Mouse (Mus musculus) lung, adult 18-20 months (tissue): ENCODE results near the gene Xaf1.

Experiments
- DNase-seq, 2 experiments: peaks; one replicate each; pipeline ENCODE4 v3.0.0; 2022; ENCODE audit warnings: mixed read lengths in 2 of 2

Gene Xaf1

DNA sequence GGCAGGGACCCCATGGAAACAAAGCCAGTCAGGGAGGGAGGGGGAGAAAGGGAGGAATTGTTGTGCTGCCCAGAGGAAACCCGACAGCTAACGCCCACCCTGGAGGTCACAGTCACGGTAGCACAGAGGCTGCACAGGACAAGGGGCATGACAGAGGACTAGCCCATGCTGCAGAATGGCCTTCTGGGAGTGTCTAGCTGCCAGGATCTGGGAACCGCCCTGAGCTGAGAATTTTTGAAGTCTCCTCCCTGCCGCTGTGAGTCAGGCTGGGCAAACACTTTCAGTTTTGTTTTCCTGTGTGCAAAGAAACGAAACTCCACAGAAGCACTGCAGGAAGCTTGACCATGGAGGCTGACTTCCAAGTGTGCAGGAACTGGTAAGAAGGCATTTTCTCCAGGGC, at the start of gene Xaf1:
TSS of gene Xaf1 (plus strand) at position 296 of the 400 bp plus-strand sequence.
- DNase-seq = peak; percentile 81 to 87

DNA sequence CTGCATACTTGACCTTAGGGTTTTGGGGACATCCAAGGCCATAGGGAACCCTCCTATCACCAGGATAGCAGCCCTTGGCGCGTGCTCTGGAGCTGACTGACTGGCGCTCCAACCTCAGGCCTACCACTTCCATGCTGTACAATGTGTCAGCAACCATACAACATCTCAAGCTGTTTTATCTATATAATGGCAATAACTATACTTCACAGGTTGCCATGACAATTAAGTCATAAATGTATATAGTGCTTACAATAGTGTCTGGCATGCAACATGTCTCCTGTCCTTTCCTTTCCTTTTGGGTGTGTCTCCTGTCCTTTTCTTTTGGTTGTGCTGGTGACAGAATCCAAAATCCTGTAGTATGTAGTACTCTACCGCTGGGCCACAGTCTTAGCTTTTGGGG, 45.8 kb upstream of the Xaf1 start:
- no peak for DNase-seq

- no peak for DNase-seq
Observed at GRCm38 (mm10) chr11:72256441-72256840, 45.0 kb upstream of the Xaf1 start.

GRCm38 (mm10) chr11:72265483-72265882, 35.9 kb upstream of the Xaf1 start:
- DNase-seq = no peak

DNA sequence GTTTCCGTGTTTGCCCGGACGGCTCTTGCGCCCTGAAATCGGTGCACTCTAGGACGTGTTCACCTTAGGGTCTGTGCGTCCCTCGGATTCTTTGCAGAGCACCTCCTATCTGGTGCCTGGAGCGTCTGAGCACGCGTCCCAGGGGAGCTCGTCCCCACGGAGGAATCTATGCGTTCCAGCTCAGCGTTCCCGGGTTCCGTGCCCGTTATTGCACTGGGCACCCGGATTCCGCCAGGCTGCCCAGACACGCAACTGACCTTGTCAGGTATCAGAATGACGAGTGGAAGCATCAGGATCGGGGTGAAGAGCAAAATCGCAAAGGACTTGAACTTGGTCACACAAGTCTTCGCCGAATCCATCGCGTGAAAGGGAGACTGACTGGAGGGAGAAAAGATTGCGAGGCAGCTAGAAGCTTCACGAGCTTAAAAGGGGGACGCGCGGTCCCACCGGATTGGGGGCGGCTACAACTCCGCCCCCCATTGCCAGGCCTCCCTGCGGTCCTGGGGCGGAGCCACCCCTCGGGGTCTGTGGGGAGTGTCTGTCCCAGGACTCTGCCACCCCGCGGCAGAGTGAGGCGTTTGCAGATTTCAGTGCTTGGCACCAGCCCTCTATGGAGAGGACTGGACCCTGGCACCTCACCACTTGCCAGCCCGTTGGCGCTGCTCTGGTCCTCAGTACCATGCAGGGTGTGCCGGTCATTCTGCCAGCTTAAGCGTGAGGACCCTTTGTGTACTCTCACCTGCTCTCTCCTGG, 35.0 kb upstream of the Xaf1 start:
- DNase-seq = peak; percentile 17 to 45

- DNase-seq = no peak
Observed at GRCm38 (mm10) chr11:72266960-72267560, 34.4 kb upstream of the Xaf1 start, which contains the start of gene Slc13a5. Gene Slc13a5 (minus strand): TSS chr11:72267222.

DNA sequence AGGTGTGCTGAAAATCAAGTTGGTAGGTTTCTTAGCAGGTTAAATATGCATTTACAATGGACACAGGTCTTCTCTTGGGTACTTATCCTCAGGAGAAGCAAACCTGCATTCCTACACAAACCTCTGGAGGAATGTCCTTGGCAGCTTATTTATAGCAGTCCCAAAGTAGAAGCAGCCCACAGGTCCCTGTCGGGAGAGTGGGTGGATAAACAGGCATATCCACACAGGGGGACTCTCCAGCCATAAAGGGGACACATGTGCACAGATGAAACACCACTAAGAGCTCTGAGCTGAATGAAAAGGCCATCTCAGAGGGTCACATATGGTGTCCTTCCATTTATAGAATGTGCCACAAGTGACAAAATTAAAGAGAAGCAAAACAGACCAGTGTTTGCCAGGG, 29.7 kb upstream of the Xaf1 start:
- DNase-seq = no peak

DNA sequence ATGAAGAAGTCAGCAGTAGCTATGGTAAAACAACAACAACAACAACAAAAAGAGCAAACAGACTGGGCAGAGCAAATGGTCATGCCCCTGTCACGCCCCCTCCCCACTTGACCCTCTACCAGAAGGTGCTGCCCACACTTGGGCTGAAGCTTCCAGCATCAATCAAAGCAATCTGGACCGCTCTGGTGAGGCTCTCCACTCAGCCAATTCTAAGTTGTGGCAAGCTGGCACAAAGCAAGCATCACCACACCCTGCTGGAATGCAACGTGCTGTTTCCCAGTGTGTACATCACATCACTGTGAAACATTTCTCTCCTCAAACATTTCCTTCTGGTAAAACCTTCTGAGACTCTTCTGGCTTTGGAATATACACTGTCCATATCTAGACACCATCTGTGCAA, 28.1 kb upstream of the Xaf1 start:
- DNase-seq = no peak

- DNase-seq = no peak
Observed at GRCm38 (mm10) chr11:72281143-72281851, 20.1 kb upstream of the Xaf1 start.

DNA sequence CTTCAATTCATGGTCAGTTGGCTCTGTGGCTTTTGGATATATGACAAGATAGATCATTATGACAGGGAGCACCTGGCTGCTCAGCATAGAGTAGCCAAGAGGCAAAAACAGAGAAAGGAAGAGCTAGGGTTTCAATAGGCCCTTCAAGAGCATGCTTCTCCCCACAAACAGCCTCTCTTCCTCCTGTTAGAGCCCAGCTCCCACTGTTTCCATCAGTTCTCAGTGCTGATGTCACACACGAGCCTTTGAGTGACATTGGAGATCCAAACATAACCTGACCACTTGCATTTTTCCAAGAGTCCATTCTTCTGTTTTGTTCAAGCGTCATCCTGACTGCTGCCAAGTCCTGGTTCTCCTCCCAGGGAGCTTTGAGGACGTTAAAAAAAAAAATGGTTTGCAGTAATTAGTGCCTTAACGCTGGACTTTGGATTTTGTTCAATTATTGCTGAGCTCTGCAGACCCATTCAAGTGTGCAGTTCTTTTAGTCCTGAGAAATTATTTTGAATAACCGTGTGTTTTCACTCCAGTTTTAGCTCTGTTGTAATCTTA, 19.5 kb upstream of the Xaf1 start:
- DNase-seq = no peak

- DNase-seq = no peak
Observed at GRCm38 (mm10) chr11:72283486-72284224, 17.8 kb upstream of the Xaf1 start.

- DNase-seq = no peak
Observed at GRCm38 (mm10) chr11:72284532-72285182, 16.8 kb upstream of the Xaf1 start.

- no peak for DNase-seq
Observed at GRCm38 (mm10) chr11:72285971-72286480, 15.4 kb upstream of the Xaf1 start.

GRCm38 (mm10) chr11:72286651-72287050, 14.8 kb upstream of the Xaf1 start:
- DNase-seq = no peak

DNA sequence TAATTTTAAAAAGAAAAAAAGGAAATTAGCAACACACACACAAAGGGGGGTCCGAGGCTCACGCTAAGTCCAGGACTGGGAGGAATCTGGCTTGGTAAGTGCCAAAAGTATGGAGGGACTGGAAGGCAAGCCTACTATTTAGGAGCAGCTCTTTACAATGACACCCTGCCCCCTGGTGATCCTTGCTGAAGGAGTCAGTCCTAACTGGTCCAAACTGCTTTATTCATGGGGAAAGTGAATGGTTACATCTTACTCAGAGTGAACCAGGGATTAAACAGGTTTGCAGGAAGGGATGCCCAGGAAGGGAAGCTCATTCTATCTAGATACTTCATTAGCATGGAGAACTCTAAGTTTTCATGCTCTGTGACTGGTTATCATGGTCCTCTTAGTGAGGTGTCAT, 14.3 kb upstream of the Xaf1 start:
- no peak for DNase-seq

DNA sequence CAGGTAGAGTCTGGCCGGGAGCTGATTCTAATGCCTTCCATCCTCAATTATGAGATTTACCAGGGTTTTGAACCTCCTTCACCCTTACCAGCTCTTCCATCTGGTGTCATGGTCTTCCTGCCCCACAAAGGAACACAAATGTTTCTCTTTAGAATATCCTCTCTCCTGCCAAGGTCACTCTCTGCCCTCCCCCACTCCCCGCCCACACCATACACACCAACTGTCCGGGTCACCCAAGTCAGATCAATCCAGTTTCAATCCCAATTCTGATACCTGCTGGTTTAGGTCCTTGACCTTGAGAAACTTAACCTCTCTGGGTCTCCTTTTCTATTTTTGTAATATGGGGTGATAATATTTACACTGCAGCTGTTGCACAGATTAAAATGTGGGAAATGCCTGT, 13.9 kb upstream of the Xaf1 start:
- no peak for DNase-seq

DNA sequence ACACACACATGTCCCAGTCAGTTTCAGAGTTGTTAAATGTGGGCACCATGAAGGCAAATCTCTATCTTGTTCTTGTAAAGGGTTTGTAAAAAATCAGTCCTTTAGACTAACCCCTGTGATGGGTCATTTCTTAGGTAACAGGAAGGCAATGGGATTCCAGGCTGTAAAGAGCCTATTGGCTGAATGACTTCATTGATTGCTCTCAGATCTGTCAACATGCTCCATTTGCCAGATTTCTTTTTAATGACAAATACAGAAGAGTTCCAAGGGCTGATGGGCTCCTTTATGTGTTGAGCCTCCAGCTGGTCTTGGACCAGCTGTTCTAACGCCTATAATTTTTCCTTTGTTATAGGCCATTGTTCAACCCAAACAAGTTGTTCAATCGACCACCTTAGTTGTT, 8.3 kb upstream of the Xaf1 start:
- DNase-seq = no peak

DNA sequence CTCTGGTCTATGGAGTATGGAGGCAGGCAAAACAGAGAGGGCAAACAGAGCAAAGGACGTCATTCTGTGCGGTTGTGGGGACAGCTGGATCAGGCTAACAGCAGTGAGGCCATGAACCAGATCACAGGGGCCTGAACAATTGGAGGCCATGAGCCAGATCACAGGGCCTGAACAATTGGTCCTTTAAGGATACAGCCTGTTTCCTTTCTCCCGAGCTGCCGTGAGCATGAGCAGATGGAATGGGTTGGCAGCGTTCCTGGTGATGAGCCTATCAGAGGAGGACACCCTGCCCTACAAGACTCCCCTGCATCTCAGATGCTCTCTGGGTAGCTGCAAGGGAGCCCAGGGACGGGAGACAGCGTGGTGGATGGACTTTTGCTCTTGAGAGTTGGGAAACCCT, 801 bp downstream of the Xaf1 start:
- DNase-seq = peak; percentile 42 to 51

- no peak for DNase-seq
Observed at GRCm38 (mm10) chr11:72307461-72307860, 6.0 kb downstream of the Xaf1 start.

DNA sequence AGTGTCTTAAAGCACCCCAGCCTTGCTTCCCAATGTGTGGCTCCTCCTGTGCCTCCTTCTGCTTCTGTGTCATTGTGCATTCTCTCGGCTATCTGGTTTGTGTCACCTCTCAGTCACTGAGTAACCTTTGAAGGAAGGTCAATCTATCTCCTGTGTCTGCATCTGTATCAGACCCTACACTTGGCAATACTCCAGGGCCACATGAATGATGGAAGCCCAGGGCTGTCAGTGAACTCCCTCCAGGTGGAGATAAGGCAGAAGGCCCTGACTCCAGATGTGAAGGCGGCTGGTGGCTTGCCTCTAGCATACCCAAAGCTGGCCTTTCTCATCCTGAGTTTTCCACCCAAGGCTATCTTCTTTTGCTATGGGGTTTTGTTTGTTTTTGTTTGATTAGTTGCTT, 7.6 kb downstream of the Xaf1 start:
- no peak for DNase-seq

DNA sequence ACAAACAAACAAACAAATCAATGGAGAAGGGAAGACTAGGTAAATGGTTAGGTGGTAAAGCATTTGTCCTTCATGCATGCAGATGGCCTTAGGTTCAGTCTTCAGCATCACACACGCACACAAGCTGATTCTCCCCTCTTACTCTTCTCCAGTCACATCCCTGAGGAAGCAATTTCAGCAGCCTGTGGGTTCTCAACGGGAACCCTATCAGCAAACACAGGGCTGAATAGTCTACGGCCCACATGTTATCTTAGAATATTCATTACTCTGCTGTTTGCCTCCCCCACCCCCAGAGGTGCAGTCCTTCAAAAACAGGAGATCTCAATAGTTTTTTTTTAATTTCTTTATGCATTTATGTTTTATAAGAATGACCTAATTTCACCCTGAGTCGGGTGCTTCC, 9.1 kb downstream of the Xaf1 start:
- no peak for DNase-seq

- no peak for DNase-seq
Observed at GRCm38 (mm10) chr11:72311355-72312001, 10.0 kb downstream of the Xaf1 start.
